Mouse (Mus musculus): ENCODE measurements around the gene Nfia. TPM values are rescaled to one million over a fixed set of nuclear protein-coding genes. Genes with fewer than 3 reads are reported as not detected.

Gene Nfia
- polyA plus RNA-seq, 1 experiment from 2014 or later = 14.4 TPM

DNA sequence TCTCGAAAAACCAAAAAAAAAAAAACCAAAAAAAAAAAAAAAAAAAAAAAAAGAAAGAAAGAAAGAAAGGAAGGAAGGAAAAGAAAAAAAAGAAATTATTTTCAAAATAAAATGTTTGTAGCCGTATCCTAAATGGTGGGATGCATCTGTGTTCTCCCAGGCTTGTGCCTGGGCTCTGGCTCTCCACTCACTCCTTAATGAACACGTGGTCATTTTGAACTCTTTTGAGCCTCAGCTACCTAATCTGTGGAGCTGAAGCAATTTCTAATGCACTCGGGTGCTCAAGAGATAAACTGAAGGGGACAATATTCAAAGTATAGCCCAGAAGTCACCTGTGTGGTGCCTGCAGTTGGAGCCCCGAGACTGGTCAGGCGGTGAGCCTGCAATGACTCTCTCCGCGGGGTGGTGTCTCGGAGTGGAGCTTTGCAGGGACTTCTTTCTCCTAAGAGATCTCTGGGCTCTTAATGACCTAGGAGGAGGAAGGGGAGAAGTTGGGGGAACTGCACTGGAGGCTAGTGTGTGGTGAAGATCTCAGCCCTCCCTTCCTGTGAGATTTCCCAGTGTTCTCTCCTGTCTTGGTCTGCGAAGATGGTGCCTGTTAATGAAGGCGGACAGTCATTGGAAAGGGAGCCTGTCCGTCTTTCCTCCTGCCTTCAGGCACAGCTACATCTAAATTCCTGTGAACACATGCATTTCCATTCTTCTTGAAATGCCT is 57.0 kb downstream of the Nfia start:
- Histone ChIP-seq H3K27ac (0 out of 2 replicates have a peak overlapping the region, but pooled peaks have one; percentile 22), H3K4me1 (peaks cover 46% of the 10 kb centered on the region), H3K27me3 (ENCODE audit: insufficient read depth, poor library complexity, severe bottlenecking) (no peaks in the 10 kb centered on the region), H3K36me3 (no peaks in the 10 kb centered on the region), H3K9me3 (no peaks in the 10 kb centered on the region), H3K4me3 (no peak overlapping the region)
- no peak for DNase-seq (ENCODE audit: low spot score)
- WGBS = 72% methylated on average over 11 of the region's 12 CpGs

DNA sequence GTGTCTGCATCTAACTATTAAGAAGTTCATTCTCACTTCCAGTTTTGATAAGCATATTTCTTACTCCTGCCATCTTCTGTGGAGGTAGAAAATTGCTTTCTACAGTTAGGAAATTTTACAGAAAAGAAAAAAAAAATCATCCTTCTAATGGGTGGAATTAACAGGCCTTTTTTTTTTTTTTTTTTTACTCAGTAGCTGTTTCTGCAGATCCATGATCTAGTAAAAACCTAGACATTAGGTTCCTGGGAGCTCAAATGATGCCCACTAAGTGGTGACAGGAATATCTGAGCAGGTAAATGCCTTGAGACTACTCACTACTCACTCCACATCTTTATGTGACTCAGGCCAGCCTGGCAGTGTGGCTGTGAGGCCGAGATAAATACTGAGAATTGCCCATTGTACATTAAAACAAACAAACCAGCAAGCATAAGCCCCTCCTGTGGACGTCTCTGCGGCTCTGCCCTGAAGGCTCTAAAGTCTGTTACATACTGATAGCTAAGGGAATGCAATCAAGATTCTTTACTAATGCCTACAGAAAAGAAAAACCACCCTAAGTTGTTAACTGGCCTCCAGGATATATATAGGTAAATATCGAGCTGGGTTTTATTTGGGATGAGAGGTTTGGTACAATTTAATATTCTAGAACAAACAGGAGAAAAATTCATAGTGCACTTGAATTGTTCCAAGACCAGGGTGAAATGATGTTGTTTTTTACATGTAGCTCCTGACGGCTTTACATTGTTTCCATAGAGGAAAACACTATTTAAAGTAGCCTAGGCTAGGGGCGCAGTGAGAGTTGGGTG is 57.7 kb downstream of the Nfia start:
- Histone ChIP-seq H3K4me1 (peaks cover 46% of the 10 kb centered on the region), H3K27ac (no peak overlapping the region), H3K36me3 (no peaks in the 10 kb centered on the region), H3K9me3 (no peaks in the 10 kb centered on the region), H3K4me3 (no peak overlapping the region), H3K27me3 (ENCODE audit: insufficient read depth, poor library complexity, severe bottlenecking) (no peaks in the 10 kb centered on the region)
- no peak for DNase-seq (ENCODE audit: low spot score)
- WGBS = 52% methylated on average over 6 of the region's 6 CpGs

DNA sequence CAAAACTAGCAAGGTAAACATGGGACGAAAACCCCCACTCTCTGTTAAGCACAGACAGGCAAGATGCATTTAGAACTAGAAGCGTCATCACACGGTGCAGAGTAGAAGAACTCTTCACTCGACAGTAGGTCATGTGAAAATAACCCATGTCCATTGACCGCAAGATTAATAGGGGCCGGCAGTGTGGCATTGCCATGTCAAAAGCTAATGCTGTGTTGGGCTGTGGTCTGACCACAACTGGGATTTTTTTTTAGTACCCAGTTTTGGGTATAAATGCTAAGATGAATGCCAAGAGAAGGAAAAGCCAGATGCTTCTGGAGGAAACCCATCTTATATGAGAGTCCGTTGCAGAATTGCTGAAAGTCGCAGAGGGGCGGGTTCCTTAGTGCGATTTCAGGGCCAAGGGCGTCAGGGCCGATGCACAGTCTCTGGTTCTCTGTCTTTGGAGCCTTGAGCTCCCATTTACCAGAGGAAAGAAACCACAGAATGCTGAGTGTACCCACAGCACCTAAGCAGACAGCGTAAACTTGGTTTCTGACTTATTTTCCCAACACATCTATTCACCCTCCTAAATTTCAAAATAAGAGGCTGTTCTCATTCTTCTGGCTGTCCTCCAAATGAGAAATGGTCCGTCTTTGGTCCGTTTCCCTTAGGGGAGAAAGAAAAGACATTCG is 58.5 kb downstream of the Nfia start:
- H3K36me3 ChIP-seq = no peaks in the 10 kb centered on the region
- no peak for DNase-seq (ENCODE audit: low spot score)
- no peaks in the 10 kb centered on the region for H3K27me3 ChIP-seq (ENCODE audit: insufficient read depth, poor library complexity, severe bottlenecking)
- no peak overlapping the region for H3K4me3 ChIP-seq
- WGBS = 85% methylated on average over 16 of the region's 16 CpGs
- no peaks in the 10 kb centered on the region for H3K9me3 ChIP-seq
- H3K4me1 ChIP-seq = peaks cover 42% of the 10 kb centered on the region
- no peak overlapping the region for H3K27ac ChIP-seq

DNA sequence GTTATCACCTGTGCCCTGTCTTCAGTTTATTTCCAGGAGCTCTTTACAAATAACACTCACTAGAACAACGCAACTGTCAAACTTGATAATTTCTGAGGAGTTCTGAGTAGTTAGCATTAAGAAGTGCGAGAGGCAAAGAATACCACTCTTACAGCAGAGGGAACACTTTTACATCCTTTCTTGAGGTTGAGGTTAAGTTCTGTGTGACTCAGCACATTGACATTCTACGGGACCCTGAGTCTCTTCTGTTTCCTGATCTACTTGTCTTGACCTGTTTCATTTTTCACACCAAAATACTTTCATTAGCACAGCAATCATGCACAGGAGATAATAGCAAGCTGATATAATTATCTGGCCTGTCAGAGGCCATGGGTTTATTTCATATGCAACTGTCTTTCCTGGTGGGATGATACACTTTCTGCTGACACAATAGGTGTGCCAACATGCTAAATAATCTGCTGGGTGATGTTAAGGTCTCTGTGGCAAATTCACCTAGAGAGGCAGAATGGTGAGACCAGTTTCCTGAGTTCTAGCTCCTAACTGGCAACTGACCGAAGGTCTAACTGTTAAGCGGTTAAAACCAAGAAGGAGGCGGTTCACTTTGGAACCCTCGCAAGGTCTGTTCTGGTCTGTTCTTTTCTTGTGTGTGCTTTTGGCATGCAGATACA is 59.2 kb downstream of the Nfia start:
- Histone ChIP-seq H3K27me3 (ENCODE audit: insufficient read depth, poor library complexity, severe bottlenecking) (no peaks in the 10 kb centered on the region), H3K4me3 (no peak overlapping the region), H3K36me3 (no peaks in the 10 kb centered on the region), H3K27ac (no peak overlapping the region), H3K9me3 (no peaks in the 10 kb centered on the region), H3K4me1 (peaks cover 36% of the 10 kb centered on the region)
- DNase-seq (ENCODE audit: low spot score) = no peak
- WGBS = 86% methylated on average over 7 of the region's 7 CpGs

DNA sequence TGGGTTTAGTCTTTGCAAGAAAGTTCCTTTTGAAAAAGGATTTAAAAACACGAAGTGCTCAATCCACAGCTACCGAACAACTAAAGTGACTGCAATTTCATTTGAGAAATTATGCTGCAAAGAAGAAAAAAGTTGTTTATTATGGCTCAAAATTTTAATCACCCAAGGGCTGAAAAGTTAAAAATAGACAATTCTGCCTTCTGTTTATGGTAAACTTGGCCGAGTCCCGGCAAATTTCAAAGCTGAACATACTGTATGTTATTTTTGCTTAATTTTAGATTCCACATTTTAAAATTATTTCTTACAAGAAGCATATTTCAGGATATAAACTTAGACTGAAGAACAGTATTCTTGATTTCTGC is 59.7 kb downstream of the Nfia start:
- H3K4me3 ChIP-seq = no peak overlapping the region
- H3K27me3 ChIP-seq (ENCODE audit: insufficient read depth, poor library complexity, severe bottlenecking) = no peaks in the 10 kb centered on the region
- no peak overlapping the region for H3K27ac ChIP-seq
- WGBS = 90% methylated on average over 4 of the region's 4 CpGs
- no peak for DNase-seq (ENCODE audit: low spot score)
- peaks cover 34% of the 10 kb centered on the region for H3K4me1 ChIP-seq
- H3K36me3 ChIP-seq = no peaks in the 10 kb centered on the region
- no peaks in the 10 kb centered on the region for H3K9me3 ChIP-seq

DNA sequence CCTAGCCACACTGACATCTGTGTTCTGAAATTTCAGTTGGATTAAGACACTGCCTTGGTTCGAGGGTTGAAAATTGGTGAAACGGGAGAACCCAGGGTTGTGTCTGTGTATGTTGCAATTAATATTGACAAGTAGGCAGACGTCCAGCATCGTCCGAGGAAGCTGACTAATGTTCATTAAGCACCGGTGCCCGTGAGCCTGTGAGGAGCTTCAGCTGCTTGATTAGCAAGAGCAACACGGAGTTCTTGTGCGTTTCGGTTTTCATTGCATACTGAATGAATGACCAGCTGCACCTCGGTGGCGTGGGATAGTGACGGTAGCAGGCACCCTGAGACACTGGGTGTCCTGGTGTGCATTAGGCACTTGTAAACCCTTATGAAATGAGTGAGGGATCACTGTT is 64.3 kb downstream of the Nfia start:
- Histone ChIP-seq H3K36me3 (no peaks in the 10 kb centered on the region), H3K4me1 (peaks cover 44% of the 10 kb centered on the region), H3K27ac (no peak overlapping the region), H3K4me3 (no peak overlapping the region), H3K27me3 (ENCODE audit: insufficient read depth, poor library complexity, severe bottlenecking) (no peaks in the 10 kb centered on the region), H3K9me3 (no peaks in the 10 kb centered on the region)
- WGBS = 72% methylated on average over 13 of the region's 13 CpGs
- no peak for DNase-seq (ENCODE audit: low spot score)

DNA sequence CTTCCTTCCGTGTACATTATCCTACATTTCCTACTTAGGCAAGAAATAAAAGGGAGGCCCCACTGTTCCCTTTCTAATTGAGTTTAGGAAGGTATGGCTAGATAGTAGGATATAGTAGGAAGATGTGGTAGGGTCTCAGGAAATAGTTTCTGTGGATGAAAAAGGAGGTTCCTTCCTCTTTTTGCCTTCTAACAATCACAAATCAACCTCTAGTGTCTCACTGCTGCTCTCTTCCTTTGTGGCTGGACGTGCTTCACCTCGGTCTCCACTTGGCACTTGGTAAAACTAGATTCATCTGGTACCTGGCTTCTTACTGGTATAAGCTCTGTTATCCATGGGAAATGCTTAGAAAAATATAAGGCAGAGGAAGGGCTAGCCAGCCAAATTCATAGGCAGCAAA is 65.2 kb downstream of the Nfia start:
- H3K9me3 ChIP-seq = no peaks in the 10 kb centered on the region
- DNase-seq (ENCODE audit: low spot score) = no peak
- 87% methylated on average over 3 of the region's 3 CpGs for WGBS
- H3K27ac ChIP-seq = no peak overlapping the region
- no peaks in the 10 kb centered on the region for H3K27me3 ChIP-seq (ENCODE audit: insufficient read depth, poor library complexity, severe bottlenecking)
- H3K4me1 ChIP-seq = peaks cover 45% of the 10 kb centered on the region
- no peak overlapping the region for H3K4me3 ChIP-seq
- no peaks in the 10 kb centered on the region for H3K36me3 ChIP-seq

DNA sequence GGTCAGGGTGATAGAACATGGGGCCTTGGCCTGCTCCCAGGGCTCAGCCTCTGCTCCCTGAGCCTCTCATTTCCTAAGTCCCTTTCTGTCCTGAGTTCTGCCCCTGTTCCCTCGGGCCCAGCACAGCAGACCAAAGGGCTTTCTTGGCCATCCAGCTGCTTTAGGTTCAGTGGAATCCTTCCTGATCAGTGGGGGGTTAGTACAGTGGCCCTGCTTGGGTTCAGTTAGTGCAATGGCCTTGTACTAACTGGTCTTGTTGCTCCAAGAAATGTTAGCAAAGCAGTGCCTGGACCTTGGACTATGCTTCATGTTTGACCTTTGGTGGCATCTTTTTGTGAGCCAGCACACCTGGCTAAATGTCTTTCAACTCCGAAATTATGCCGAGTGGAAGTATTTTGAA is 66.1 kb downstream of the Nfia start:
- Histone ChIP-seq H3K4me1 (peaks cover 45% of the 10 kb centered on the region), H3K27me3 (ENCODE audit: insufficient read depth, poor library complexity, severe bottlenecking) (no peaks in the 10 kb centered on the region), H3K9me3 (no peaks in the 10 kb centered on the region), H3K27ac (peak overlapping the region; percentile 84), H3K36me3 (no peaks in the 10 kb centered on the region), H3K4me3 (no peak overlapping the region)
- WGBS = 67% methylated on average over 3 of the region's 3 CpGs
- no peak for DNase-seq (ENCODE audit: low spot score)

DNA sequence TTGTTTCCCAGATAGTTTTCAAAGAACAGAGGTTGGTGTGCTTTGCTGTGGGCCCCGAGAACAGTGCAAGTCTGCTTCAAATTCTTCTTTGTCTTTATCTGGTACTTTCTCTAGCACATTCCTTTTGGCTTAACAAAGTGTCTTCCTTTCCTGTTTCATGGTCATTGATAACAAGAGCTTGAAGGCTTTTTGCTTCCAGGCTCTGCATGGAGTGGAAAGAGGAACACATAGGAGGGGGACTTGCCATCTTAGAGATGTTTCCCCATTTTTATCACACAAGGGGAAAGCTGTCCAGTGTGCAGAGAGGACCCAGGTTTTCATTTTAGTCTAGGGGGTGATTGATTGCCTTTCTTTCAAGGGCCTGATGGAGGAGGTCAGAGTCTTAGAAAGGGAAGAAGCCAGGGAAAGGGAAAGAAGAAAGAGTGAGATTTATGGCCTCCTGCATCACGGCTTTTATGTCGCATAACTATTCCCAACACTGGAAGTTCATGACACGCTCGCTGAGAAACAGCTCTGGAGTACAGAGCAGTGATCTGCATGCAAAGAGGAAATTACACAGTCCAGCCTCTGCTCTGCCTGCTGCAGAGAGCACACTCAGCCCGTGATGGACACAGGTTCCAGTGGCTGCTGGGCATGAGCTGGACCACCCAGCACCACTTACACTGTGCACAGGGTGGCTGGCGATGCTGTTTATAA is 67.0 kb downstream of the Nfia start:
- Histone ChIP-seq H3K4me3 (no peak overlapping the region), H3K4me1 (peaks cover 45% of the 10 kb centered on the region), H3K9me3 (no peaks in the 10 kb centered on the region), H3K27me3 (ENCODE audit: insufficient read depth, poor library complexity, severe bottlenecking) (no peaks in the 10 kb centered on the region), H3K36me3 (no peaks in the 10 kb centered on the region), H3K27ac (peak overlapping the region; percentile 84)
- 35% methylated on average over 7 of the region's 7 CpGs for WGBS
- DNase-seq (ENCODE audit: low spot score) = no peak

DNA sequence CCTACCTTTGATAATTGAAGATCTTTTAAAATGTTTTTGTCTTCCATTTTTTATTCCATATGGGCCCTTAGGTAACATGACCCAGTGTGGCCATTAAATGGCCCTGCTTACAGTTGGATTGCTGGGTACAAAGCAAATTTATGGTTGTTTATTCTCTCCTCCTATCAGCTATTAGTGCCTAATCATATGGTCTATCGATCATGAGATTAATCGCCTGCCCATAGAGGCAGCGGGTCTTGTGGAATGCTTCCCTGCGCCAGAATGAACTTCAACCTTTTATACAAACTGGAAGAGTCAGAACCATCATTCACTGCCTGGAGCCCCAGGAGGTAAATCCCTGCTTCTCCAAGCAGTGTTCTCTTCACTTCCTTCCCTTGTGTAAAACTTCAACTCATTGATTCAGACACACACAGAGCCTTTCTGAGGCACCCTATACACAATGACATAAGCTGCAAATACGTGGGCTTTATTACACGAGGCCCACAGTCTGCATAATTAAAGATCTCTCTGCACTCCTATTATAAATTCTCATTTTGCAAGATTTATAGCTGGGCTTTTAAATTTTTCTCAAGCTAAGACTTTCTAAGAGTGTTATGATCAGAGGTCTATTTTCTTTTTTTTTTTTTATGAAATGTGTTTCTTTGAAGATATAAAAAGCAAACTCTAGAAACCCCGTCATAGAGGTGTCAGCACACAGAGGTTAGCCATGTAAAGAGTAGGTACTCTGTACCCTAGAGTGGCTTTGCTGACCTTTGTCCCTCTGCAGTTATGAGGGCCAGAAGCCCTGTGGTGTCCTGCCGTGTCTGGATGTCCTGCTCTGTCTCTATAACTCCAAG is 67.9 kb downstream of the Nfia start:
- Histone ChIP-seq H3K36me3 (no peaks in the 10 kb centered on the region), H3K27ac (peak overlapping the region; percentile 84), H3K4me1 (peaks cover 42% of the 10 kb centered on the region), H3K9me3 (no peaks in the 10 kb centered on the region), H3K4me3 (no peak overlapping the region), H3K27me3 (ENCODE audit: insufficient read depth, poor library complexity, severe bottlenecking) (no peaks in the 10 kb centered on the region)
- DNase-seq (ENCODE audit: low spot score) = no peak
- WGBS = 71% methylated on average over 8 of the region's 8 CpGs

DNA sequence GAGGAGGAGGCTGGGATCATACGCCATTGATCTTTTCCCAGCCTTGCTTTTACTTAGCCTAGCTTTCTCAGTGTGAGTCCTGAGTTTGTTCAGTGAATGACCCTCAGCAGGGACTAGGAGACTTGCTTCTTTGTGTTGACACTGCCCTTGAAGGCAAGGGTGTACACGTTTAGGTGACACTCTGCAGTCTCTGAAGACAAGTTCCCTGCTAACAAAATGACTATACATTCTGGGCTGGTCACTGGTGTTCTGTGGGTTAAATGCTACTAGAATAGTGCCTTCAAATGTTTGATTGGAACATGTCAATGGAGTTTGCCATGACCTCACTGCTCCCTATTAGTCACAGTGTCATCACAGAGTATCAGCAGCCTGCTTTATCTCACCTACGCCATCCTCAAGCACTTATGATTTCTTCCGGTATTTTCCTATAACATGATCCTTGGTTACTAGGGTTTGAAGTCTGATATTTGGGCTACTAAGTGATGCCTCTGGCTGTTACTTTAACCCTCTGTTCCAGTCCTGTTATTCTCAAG is 68.6 kb downstream of the Nfia start:
- H3K36me3 ChIP-seq = no peaks in the 10 kb centered on the region
- H3K27me3 ChIP-seq (ENCODE audit: insufficient read depth, poor library complexity, severe bottlenecking) = no peaks in the 10 kb centered on the region
- no peaks in the 10 kb centered on the region for H3K9me3 ChIP-seq
- whole genome bisulfite sequencing = 42% methylated on average over 4 of the region's 4 CpGs
- no peak overlapping the region for H3K4me3 ChIP-seq
- H3K4me1 ChIP-seq = peaks cover 42% of the 10 kb centered on the region
- peak; percentile 64 for DNase-seq (ENCODE audit: low spot score)
- peak overlapping the region; percentile 69; the same call in 1 of the 2 replicates for H3K27ac ChIP-seq
